Mouse (Mus musculus): ENCODE data around the gene Leng9.
"Not testable (repeated sequence)": the region's sequence is repeated elsewhere in the genome, so short reads cannot be mapped to it uniquely, and the experiment has no call there.

DNA sequence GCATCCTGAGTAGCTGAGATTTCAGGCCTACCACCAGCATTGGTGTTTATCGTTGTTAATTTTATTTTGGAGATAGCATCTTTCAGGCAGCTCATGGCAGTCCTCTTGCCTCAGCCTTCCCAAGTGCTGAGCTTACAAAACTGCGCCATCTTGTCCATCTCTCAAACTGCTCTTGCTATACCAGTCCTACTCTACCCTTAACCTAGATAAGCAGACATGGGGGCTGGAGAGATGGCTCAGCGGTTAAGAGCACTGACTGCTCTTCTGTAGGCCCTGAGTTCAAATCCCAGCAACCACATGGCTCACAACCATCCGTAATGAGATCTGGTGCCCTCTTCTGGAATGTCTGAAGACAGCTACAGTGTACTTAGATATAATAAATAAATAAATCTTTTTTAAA lies 11.4 kb upstream of the Leng9 start:
- not testable (repeated sequence) for TF ChIP-seq CTCF (IDR thresholded peaks at IDR 0.05; ENCODE audit: low read depth, low read length); POLR2A (IDR thresholded peaks at IDR 0.05; ENCODE audit: extremely low read depth, insufficient read depth, low read length)

Measured in liver, adult 2 months (tissue).